Comparison of ENCODE assay signal across 18 mouse cellular contexts in the genomic region with DNA sequence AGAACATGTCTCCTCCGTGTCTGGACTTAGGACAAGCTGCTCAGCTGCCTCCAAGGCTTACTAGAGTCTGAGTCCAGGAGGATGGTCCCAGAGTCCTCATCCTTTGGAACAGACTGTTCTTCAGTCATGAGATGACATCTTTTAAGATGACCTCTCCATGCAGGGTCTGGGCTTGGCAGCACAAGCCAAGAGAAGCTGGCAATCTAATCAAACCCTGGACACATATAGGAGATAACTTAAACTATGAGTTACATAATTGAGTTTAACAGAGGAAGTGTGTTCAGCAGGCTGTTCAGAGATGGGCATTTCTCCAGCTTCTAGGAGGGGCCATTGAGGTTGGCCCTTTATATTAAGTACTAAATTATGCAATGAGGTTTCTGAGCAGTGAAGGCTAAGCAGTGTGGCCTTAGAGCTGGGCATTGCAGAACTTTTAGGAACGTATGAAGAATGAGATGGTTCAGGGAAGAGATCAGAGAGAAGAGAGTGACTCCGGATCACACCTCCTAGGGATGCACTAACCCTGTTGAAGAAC.
"Had no signal": no experiment of that assay in that cellular context is flagged by ENCODE, and none has a peak within 500 bp of the region (broad histone marks: within the 10 kb centered on the region; RNA-seq: fewer than 3 reads in every experiment).

No protein-coding gene starts in this region.

- H3K4me2 ChIP-seq: liver, embryonic 12.5 days; liver, embryonic 15.5 days; midbrain, embryonic 12.5 days; neural tube, embryonic 13.5 days had no signal

- H3K27me3 ChIP-seq: liver, embryonic 12.5 days; liver, embryonic 15.5 days; midbrain, embryonic 12.5 days; neural tube, embryonic 13.5 days had no signal

- H3K4me3 ChIP-seq: layer of hippocampus, adult 2 months; limb, embryonic 10.5 days; limb, embryonic 13.5 days; liver, embryonic 12.5 days; liver, embryonic 15.5 days; midbrain, embryonic 12.5 days; myocyte; neural tube, embryonic 13.5 days had no signal

- H3K36me3 ChIP-seq: limb, embryonic 10.5 days; limb, embryonic 13.5 days; liver, embryonic 12.5 days; liver, embryonic 15.5 days; midbrain, embryonic 12.5 days; neural tube, embryonic 13.5 days had no signal

- H3K9me3 ChIP-seq: limb, embryonic 10.5 days; limb, embryonic 13.5 days; liver, embryonic 12.5 days; liver, embryonic 15.5 days; midbrain, embryonic 12.5 days; neural tube, embryonic 13.5 days had no signal

- ATAC-seq: intestine, postnatal 0 days; liver, embryonic 12.5 days; midbrain, embryonic 16.5 days had no signal

- H3K4me1 ChIP-seq: liver, embryonic 12.5 days; liver, embryonic 15.5 days had no signal

- H3K9ac ChIP-seq: limb, embryonic 13.5 days; liver, embryonic 12.5 days; liver, embryonic 15.5 days; midbrain, embryonic 12.5 days; neural tube, embryonic 13.5 days had no signal

- DNase-seq: kidney, adult 2 months; layer of hippocampus, adult 9-11 months; liver; retina, postnatal 1 day; thymus, adult 2 months; thymus, postnatal 14 days; thymus, postnatal 4 days had no signal

- H3K27ac ChIP-seq: kidney, postnatal 0 days; layer of hippocampus, adult 2 months; limb, embryonic 10.5 days; limb, embryonic 13.5 days; liver, embryonic 12.5 days; liver, embryonic 15.5 days; midbrain, embryonic 12.5 days had no signal
